Mouse (Mus musculus) myocyte (in vitro differentiated cells): Measurements from ENCODE around the gene Hilpda.

Experiments
- CEBPB ChIP-seq: IDR thresholded peaks from 2 replicates; pipeline ENCODE4 v1.6.1; 2011; ENCODE audit warnings: mild to moderate bottlenecking, moderate library complexity; ENCODE audit not compliant: poor library complexity, insufficient read depth, severe bottlenecking
- E2F4 ChIP-seq: IDR thresholded peaks from one replicate; pipeline ENCODE4 v1.6.1; 2011; ENCODE audit warnings: mild to moderate bottlenecking, control low read depth, moderate library complexity; ENCODE audit not compliant: insufficient read depth
- MYOD1 ChIP-seq, 3 experiments: IDR thresholded peaks; one replicate each; pipeline ENCODE4 v1.6.1; 2011; ENCODE audit warnings: control low read depth in 2 of 3, low read depth in 2 of 3, mild to moderate bottlenecking in 2 of 3, moderate library complexity in 1 of 3; ENCODE audit not compliant: insufficient read length in 2 of 3, control insufficient read depth in 1 of 3
- MYOG ChIP-seq, 3 experiments: IDR thresholded peaks; one replicate each; pipeline ENCODE4 v1.6.1; 2011; ENCODE audit warnings: control low read depth in 2 of 3, low read depth in 2 of 3, mild to moderate bottlenecking in 2 of 3; ENCODE audit not compliant: insufficient read length in 2 of 3, control insufficient read depth in 1 of 3, insufficient read depth in 1 of 3
- POLR2A ChIP-seq: IDR thresholded peaks from one replicate; pipeline ENCODE4 v1.6.1; 2011; ENCODE audit warnings: low read depth, mild to moderate bottlenecking, control low read depth, moderate library complexity; ENCODE audit not compliant: insufficient read length
- POLR2AphosphoS2 ChIP-seq: IDR thresholded peaks from one replicate; pipeline ENCODE4 v1.6.1; 2011; ENCODE audit warnings: low read depth, control low read depth; ENCODE audit not compliant: insufficient read length
- SRF ChIP-seq: IDR thresholded peaks from one replicate; pipeline ENCODE4 v1.6.1; 2011; ENCODE audit warnings: low read depth; ENCODE audit not compliant: control insufficient read depth, insufficient read length
- TCF12 ChIP-seq: IDR thresholded peaks from one replicate; pipeline ENCODE4 v1.6.1; 2011; ENCODE audit warnings: mild to moderate bottlenecking, control low read depth; ENCODE audit not compliant: poor library complexity, insufficient read depth, severe bottlenecking
- TCF3 ChIP-seq: IDR thresholded peaks from one replicate; pipeline ENCODE4 v1.6.1; 2011; ENCODE audit warnings: low read depth, control low read depth; ENCODE audit not compliant: insufficient read length
- USF1 ChIP-seq: IDR thresholded peaks from one replicate; pipeline ENCODE4 v1.6.1; 2011; ENCODE audit warnings: low read depth, mild to moderate bottlenecking, control low read depth, moderate library complexity

- TF ChIP-seq E2F4 (no peak), POLR2A (no peak), SRF (no peak), MYOG (IDR thresholded peaks at IDR 0.05; ENCODE audit: control insufficient read depth in 1 of 3, insufficient read depth in 1 of 3, insufficient read length in 2 of 3, low read depth in 2 of 3) (no peak), POLR2AphosphoS2 (no peak), MYOD1 (IDR thresholded peaks at IDR 0.05; ENCODE audit: control insufficient read depth in 1 of 3, insufficient read length in 2 of 3, low read depth in 2 of 3) (no peak), TCF3 (no peak), TCF12 (no peak), USF1 (no peak), CEBPB (no peak)
Observed at GRCm38 (mm10) chr6:29313690-29314202, 41.5 kb downstream of the Hilpda start.
